Mouse (Mus musculus): ENCODE results near the gene Dok4. TPM values are rescaled to one million over a fixed set of nuclear protein-coding genes. Genes with fewer than 3 reads are reported as not detected.

The Dok4 gene
- polyA plus RNA-seq, 1 experiment from 2014 or later = 14.6 TPM

GRCm38 (mm10) chr8:94875871-94876150 is 319 bp downstream of the Dok4 start:
- Histone ChIP-seq H3K9ac (ENCODE audit: low read length) (peak overlapping the region; percentile 58), H3K27ac (replicated peaks; ENCODE audit: low read depth, low read length) (0 out of 2 replicates have a peak overlapping the region, but pooled peaks have one; percentile 6), H3K4me2 (ENCODE audit: low read depth, severe bottlenecking) (peak overlapping the region; percentile 92), H3K4me3 (ENCODE audit: low read depth, low read length) (peak overlapping the region; percentile 65), H3K4me1 (ENCODE audit: control insufficient read depth, insufficient read depth, low read length) (peaks cover 29% of the 10 kb centered on the region), H3K36me3 (ENCODE audit: control insufficient read depth, insufficient read depth, low read length) (no peaks in the 10 kb centered on the region), H3K9me3 (ENCODE audit: control insufficient read depth, low read length) (no peaks in the 10 kb centered on the region), H3K27me3 (ENCODE audit: control insufficient read depth, insufficient read depth, low read length) (0 out of 2 replicates have a peak, but pooled peaks cover 2% of the 10 kb centered on the region)
- DNase-seq (ENCODE audit: low spot score) (peak; percentile 29), ATAC-seq (ENCODE audit: insufficient number of reproducible peaks, low FRiP score, low TSS enrichment, low read depth) (no peak)
- under 1% methylated on average over 16 of the region's 20 CpGs for WGBS

GRCm38 (mm10) chr8:94875096-94875870 is 847 bp downstream of the Dok4 start:
- 15% methylated on average over 17 of the region's 17 CpGs for WGBS
- peak overlapping the region; percentile 65 for H3K4me3 ChIP-seq (ENCODE audit: low read depth, low read length)
- peaks cover 35% of the 10 kb centered on the region for H3K4me1 ChIP-seq (ENCODE audit: control insufficient read depth, insufficient read depth, low read length)
- DNase-seq (ENCODE audit: low spot score) = peak; percentile 36
- peak overlapping the region; percentile 58 for H3K9ac ChIP-seq (ENCODE audit: low read length)
- H3K36me3 ChIP-seq (ENCODE audit: control insufficient read depth, insufficient read depth, low read length) = no peaks in the 10 kb centered on the region
- no peaks in the 10 kb centered on the region for H3K9me3 ChIP-seq (ENCODE audit: control insufficient read depth, low read length)
- ATAC-seq (ENCODE audit: insufficient number of reproducible peaks, low FRiP score, low TSS enrichment, low read depth) = no peak
- H3K4me2 ChIP-seq (ENCODE audit: low read depth, severe bottlenecking) = peak overlapping the region; percentile 92
- no peak overlapping the region for H3K27ac ChIP-seq (replicated peaks; ENCODE audit: low read depth, low read length)
- H3K27me3 ChIP-seq (ENCODE audit: control insufficient read depth, insufficient read depth, low read length) = 0 out of 2 replicates have a peak, but pooled peaks cover 2% of the 10 kb centered on the region

- 0 out of 2 replicates have a peak, but pooled peaks cover 2% of the 10 kb centered on the region for H3K27me3 ChIP-seq (ENCODE audit: control insufficient read depth, insufficient read depth, low read length)
- peak overlapping the region; percentile 92; the same call in 1 of the 2 replicates for H3K4me2 ChIP-seq (ENCODE audit: low read depth, severe bottlenecking)
- no peak for ATAC-seq (ENCODE audit: insufficient number of reproducible peaks, low FRiP score, low TSS enrichment, low read depth)
Measured at GRCm38 (mm10) chr8:94874358-94874757, 1.8 kb downstream of the Dok4 start.

GRCm38 (mm10) chr8:94872576-94872975 is 3.6 kb downstream of the Dok4 start:
- no peak overlapping the region for H3K27ac ChIP-seq (replicated peaks; ENCODE audit: low read depth, low read length)
- no peak for ATAC-seq (ENCODE audit: insufficient number of reproducible peaks, low FRiP score, low TSS enrichment, low read depth)
- peaks cover 36% of the 10 kb centered on the region for H3K4me1 ChIP-seq (ENCODE audit: control insufficient read depth, insufficient read depth, low read length)

More at GRCm38 (mm10) chr8:94874358-94874757, 1.8 kb downstream of the Dok4 start:
- peaks cover 36% of the 10 kb centered on the region for H3K4me1 ChIP-seq (ENCODE audit: control insufficient read depth, insufficient read depth, low read length)
- H3K36me3 ChIP-seq (ENCODE audit: control insufficient read depth, insufficient read depth, low read length) = no peaks in the 10 kb centered on the region
- H3K4me3 ChIP-seq (ENCODE audit: low read depth, low read length) = no peak overlapping the region
- peak; percentile 79 for DNase-seq (ENCODE audit: low spot score)
- no peaks in the 10 kb centered on the region for H3K9me3 ChIP-seq (ENCODE audit: control insufficient read depth, low read length)
- no peak overlapping the region for H3K27ac ChIP-seq (replicated peaks; ENCODE audit: low read depth, low read length)
- WGBS = 12% methylated on average over 6 of the region's 6 CpGs
- H3K9ac ChIP-seq (ENCODE audit: low read length) = no peak overlapping the region

GRCm38 (mm10) chr8:94872156-94872555 is 4.0 kb downstream of the Dok4 start:
- Histone ChIP-seq H3K9me3 (ENCODE audit: control insufficient read depth, low read length) (no peaks in the 10 kb centered on the region), H3K4me2 (ENCODE audit: low read depth, severe bottlenecking) (peak overlapping the region; percentile 24; the same call in 1 of the 2 replicates), H3K9ac (ENCODE audit: low read length) (no peak overlapping the region), H3K4me1 (ENCODE audit: control insufficient read depth, insufficient read depth, low read length) (peaks cover 36% of the 10 kb centered on the region), H3K36me3 (ENCODE audit: control insufficient read depth, insufficient read depth, low read length) (no peaks in the 10 kb centered on the region), H3K27ac (replicated peaks; ENCODE audit: low read depth, low read length) (no peak overlapping the region), H3K27me3 (ENCODE audit: control insufficient read depth, insufficient read depth, low read length) (0 out of 2 replicates have a peak, but pooled peaks cover 2% of the 10 kb centered on the region), H3K4me3 (ENCODE audit: low read depth, low read length) (no peak overlapping the region)
- DNase-seq (ENCODE audit: low spot score) (peak; percentile 37), ATAC-seq (ENCODE audit: insufficient number of reproducible peaks, low FRiP score, low TSS enrichment, low read depth) (no peak)
- 18% methylated on average over 3 of the region's 3 CpGs for WGBS

More at GRCm38 (mm10) chr8:94872576-94872975, 3.6 kb downstream of the Dok4 start:
- Histone ChIP-seq H3K9ac (ENCODE audit: low read length) (no peak overlapping the region; the same call in 1 of the 2 replicates), H3K4me3 (ENCODE audit: low read depth, low read length) (no peak overlapping the region), H3K9me3 (ENCODE audit: control insufficient read depth, low read length) (no peaks in the 10 kb centered on the region), H3K4me2 (ENCODE audit: low read depth, severe bottlenecking) (no peak overlapping the region), H3K27me3 (ENCODE audit: control insufficient read depth, insufficient read depth, low read length) (0 out of 2 replicates have a peak, but pooled peaks cover 2% of the 10 kb centered on the region), H3K36me3 (ENCODE audit: control insufficient read depth, insufficient read depth, low read length) (no peaks in the 10 kb centered on the region)
- 46% methylated on average over 2 of the region's 2 CpGs for WGBS
- DNase-seq (ENCODE audit: low spot score) = no peak

- no peaks in the 10 kb centered on the region for H3K36me3 ChIP-seq (ENCODE audit: control insufficient read depth, insufficient read depth, low read length)
- 0 out of 2 replicates have a peak, but pooled peaks cover 2% of the 10 kb centered on the region for H3K27me3 ChIP-seq (ENCODE audit: control insufficient read depth, insufficient read depth, low read length)
- H3K4me3 ChIP-seq (ENCODE audit: low read depth, low read length) = peak overlapping the region; percentile 39
- peaks cover 33% of the 10 kb centered on the region for H3K4me1 ChIP-seq (ENCODE audit: control insufficient read depth, insufficient read depth, low read length)
- peak overlapping the region; percentile 77 for H3K4me2 ChIP-seq (ENCODE audit: low read depth, severe bottlenecking)
- H3K27ac ChIP-seq (replicated peaks; ENCODE audit: low read depth, low read length) = no peak overlapping the region; the same call in 1 of the 2 replicates
- WGBS = 6% methylated on average over 7 of the region's 7 CpGs
- peak; percentile 37; the same call in 1 of the 2 replicates for ATAC-seq (ENCODE audit: insufficient number of reproducible peaks, low FRiP score, low TSS enrichment, low read depth)
- H3K9ac ChIP-seq (ENCODE audit: low read length) = peak overlapping the region; percentile 35; the same call in 1 of the 2 replicates
- H3K9me3 ChIP-seq (ENCODE audit: control insufficient read depth, low read length) = no peaks in the 10 kb centered on the region
- peak; percentile 80 for DNase-seq (ENCODE audit: low spot score)
Measured at GRCm38 (mm10) chr8:94871108-94871894, 4.8 kb downstream of the Dok4 start.

GRCm38 (mm10) chr8:94870474-94871107 is 5.5 kb downstream of the Dok4 start:
- 18% methylated on average over 22 of the region's 22 CpGs for WGBS
- H3K4me2 ChIP-seq (ENCODE audit: low read depth, severe bottlenecking) = peak overlapping the region; percentile 77
- peak overlapping the region; percentile 39 for H3K4me3 ChIP-seq (ENCODE audit: low read depth, low read length)
- H3K4me1 ChIP-seq (ENCODE audit: control insufficient read depth, insufficient read depth, low read length) = peaks cover 33% of the 10 kb centered on the region
- H3K9me3 ChIP-seq (ENCODE audit: control insufficient read depth, low read length) = no peaks in the 10 kb centered on the region
- DNase-seq (ENCODE audit: low spot score) (no peak), ATAC-seq (ENCODE audit: insufficient number of reproducible peaks, low FRiP score, low TSS enrichment, low read depth) (peak; percentile 6; the same call in 1 of the 2 replicates)
- peak overlapping the region; percentile 35 for H3K9ac ChIP-seq (ENCODE audit: low read length)
- 0 out of 2 replicates have a peak, but pooled peaks cover 2% of the 10 kb centered on the region for H3K27me3 ChIP-seq (ENCODE audit: control insufficient read depth, insufficient read depth, low read length)
- H3K36me3 ChIP-seq (ENCODE audit: control insufficient read depth, insufficient read depth, low read length) = no peaks in the 10 kb centered on the region
- H3K27ac ChIP-seq (replicated peaks; ENCODE audit: low read depth, low read length) = no peak overlapping the region

- no peak overlapping the region for H3K4me3 ChIP-seq (ENCODE audit: low read depth, low read length)
- H3K4me1 ChIP-seq (ENCODE audit: control insufficient read depth, insufficient read depth, low read length) = peaks cover 28% of the 10 kb centered on the region
- ATAC-seq (ENCODE audit: insufficient number of reproducible peaks, low FRiP score, low TSS enrichment, low read depth) (no peak), DNase-seq (ENCODE audit: low spot score) (no peak)
- WGBS = 27% methylated on average over 4 of the region's 4 CpGs
- no peaks in the 10 kb centered on the region for H3K36me3 ChIP-seq (ENCODE audit: control insufficient read depth, insufficient read depth, low read length)
- peak overlapping the region; percentile 18; the same call in 1 of the 2 replicates for H3K9ac ChIP-seq (ENCODE audit: low read length)
- no peaks in the 10 kb centered on the region for H3K9me3 ChIP-seq (ENCODE audit: control insufficient read depth, low read length)
- H3K27me3 ChIP-seq (ENCODE audit: control insufficient read depth, insufficient read depth, low read length) = 0 out of 2 replicates have a peak, but pooled peaks cover 1% of the 10 kb centered on the region
- no peak overlapping the region for H3K27ac ChIP-seq (replicated peaks; ENCODE audit: low read depth, low read length)
- H3K4me2 ChIP-seq (ENCODE audit: low read depth, severe bottlenecking) = no peak overlapping the region
Measured at GRCm38 (mm10) chr8:94870003-94870402, 6.1 kb downstream of the Dok4 start.
